In the genomic region with DNA sequence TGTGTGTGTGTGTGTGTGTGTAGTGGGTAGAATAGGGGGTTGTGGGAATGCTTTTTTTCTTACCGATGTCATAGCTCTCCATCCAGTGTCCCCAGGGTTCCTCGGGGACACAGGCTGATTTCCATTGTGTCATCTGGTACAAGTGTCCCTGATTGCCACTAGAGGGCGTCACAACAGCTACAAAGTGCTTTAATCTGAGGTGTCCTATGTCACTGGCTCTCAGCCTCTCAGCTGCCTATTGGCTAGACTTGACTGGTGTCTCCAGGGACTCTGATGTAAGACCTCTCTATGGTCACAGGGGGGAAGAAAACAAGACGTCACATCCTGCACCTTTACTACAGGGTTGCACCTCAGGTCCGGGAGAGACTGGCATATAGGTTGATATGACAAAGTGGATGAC, we compare ENCODE assay signal across 12 mouse cellular contexts.
A peak's percentile ranks its signal among the peaks of the same experiment; 100 is the strongest.
DNase-seq lines count a peak whose midpoint lies in the region; ATAC-seq and TF ChIP-seq lines count a peak whose summit lies in the region.
"Had no signal": no experiment of that assay in that cellular context is flagged by ENCODE, and none has a peak within 500 bp of the region (broad histone marks: within the 10 kb centered on the region; RNA-seq: fewer than 3 reads in every experiment).

No protein-coding gene starts in this region.

- no peak overlapping the region for H3K4me3 ChIP-seq in heart, embryonic 16.5 days (ENCODE audit: low read length)
- H3K4me3 ChIP-seq in liver, postnatal 0 days (ENCODE audit: low read depth, low read length) = no peak overlapping the region

- intact Hi-C loops in heart, postnatal 36 days (cut with DNase I) = no loop called here

- peaks cover 19% of the 10 kb centered on the region for H3K4me1 ChIP-seq in heart, embryonic 16.5 days (ENCODE audit: control insufficient read depth, insufficient read depth, low read length)
- peaks cover 3% of the 10 kb centered on the region; the same call in 1 of the 2 replicates for H3K4me1 ChIP-seq in liver, postnatal 0 days (ENCODE audit: insufficient read depth)

- H3K4me2 ChIP-seq in heart, embryonic 16.5 days (ENCODE audit: low read depth, low read length) = no peak overlapping the region
- H3K4me2 ChIP-seq in liver, postnatal 0 days (ENCODE audit: low read depth, low read length) = no peak overlapping the region

- no peak overlapping the region for H3K9ac ChIP-seq in heart, embryonic 16.5 days (ENCODE audit: low read length)
- no peak overlapping the region for H3K9ac ChIP-seq in liver, postnatal 0 days (replicated peaks)

- H3K27ac ChIP-seq in heart, embryonic 16.5 days (ENCODE audit: low read length) = no peak overlapping the region
- no peak overlapping the region for H3K27ac ChIP-seq in liver, postnatal 0 days (ENCODE audit: low read depth)
- H3K27ac ChIP-seq: macrophage had no signal

- H3K27me3 ChIP-seq in heart, embryonic 16.5 days (ENCODE audit: control insufficient read depth, insufficient read depth, low read length) = no peaks in the 10 kb centered on the region
- H3K27me3 ChIP-seq in liver, postnatal 0 days (ENCODE audit: insufficient read depth, low read length) = no peaks in the 10 kb centered on the region
- H3K27me3 ChIP-seq: Patski had no signal

- 38% methylated on average over 5 of the region's 5 CpGs for WGBS in heart, embryonic 16.5 days
- WGBS in liver, postnatal 0 days (ENCODE audit: insufficient replicate concordance) = 46% methylated on average over 5 of the region's 5 CpGs

- no peak for DNase-seq in heart, postnatal 36 days
- DNase-seq in A20 (ENCODE audit: low read depth, low spot score) (peak; percentile 60), ES-CJ7 (ENCODE audit: low read depth, low spot score) (peak; percentile 52)
- DNase-seq in liver, postnatal 0 days = no peak
- no peak for DNase-seq in right cerebral cortex, postnatal 4 days
- DNase-seq in kidney, adult 8-10 months = no peak
- DNase-seq in frontal cortex, postnatal 14 days (ENCODE audit: low spot score in 2 of 2) = no peak
- DNase-seq: cerebellum, postnatal 25 days; kidney, postnatal 14 days had no signal

- peak; percentile 39; the same call in 1 of the 2 replicates for ATAC-seq in heart, embryonic 16.5 days (replicated peaks; ENCODE audit: extremely low read depth, insufficient read depth, low FRiP score)
- ATAC-seq in liver, postnatal 0 days = peak; percentile 58
- ATAC-seq: Patski had no signal

- peak; percentile 65 for TF ChIP-seq CTCF in liver, postnatal 0 days (IDR thresholded peaks at IDR 0.05; ENCODE audit: low read depth)

- TF ChIP-seq EP300 in liver, postnatal 0 days (IDR thresholded peaks at IDR 0.05; ENCODE audit: low read depth) = no peak

- no peaks in the 10 kb centered on the region for H3K9me3 ChIP-seq in heart, embryonic 16.5 days (replicated peaks; ENCODE audit: control insufficient read depth, low read length)
- H3K9me3 ChIP-seq in liver, postnatal 0 days (ENCODE audit: low read length) = no peaks in the 10 kb centered on the region

- H3K36me3 ChIP-seq in heart, embryonic 16.5 days (ENCODE audit: control insufficient read depth, insufficient read depth) = no peaks in the 10 kb centered on the region
- H3K36me3 ChIP-seq in liver, postnatal 0 days (replicated peaks; ENCODE audit: insufficient read depth, low read length) = no peaks in the 10 kb centered on the region

Comparison
In these comparisons a context has a peak if more than half of its experiments do, and no peak if none do; other contexts are left out.
1. DNase-seq: peak in A20 (single experiment) and ES-CJ7 (single experiment); none in heart, postnatal 36 days (0 of 2), liver, postnatal 0 days (single experiment), right cerebral cortex, postnatal 4 days (single experiment), kidney, adult 8-10 months (0 of 2) and frontal cortex, postnatal 14 days (0 of 2).